Mouse (Mus musculus) brain, embryonic 14.5 days (tissue): ENCODE measurements around the gene Filip1l. TPM values are rescaled to one million over a fixed set of nuclear protein-coding genes. Genes with fewer than 3 reads are reported as not detected.

ENCODE experiments used
- DNase-seq: peaks from one replicate; pipeline ENCODE4 v3.0.0-alpha.2; 2011; ENCODE audit warnings: low read depth
- CTCF ChIP-seq: fragments of 200-500 bp; IDR thresholded peaks from 2 replicates; pipeline ENCODE4 v1.5.1; 2012; ENCODE audit warnings: inconsistent platforms, mild to moderate bottlenecking, moderate library complexity, borderline replicate concordance; ENCODE audit not compliant: insufficient read depth, insufficient read length; ENCODE audit errors: extremely low read depth
- POLR2A ChIP-seq: fragments of 200-500 bp; IDR thresholded peaks from 2 replicates; pipeline ENCODE4 v1.6.1; 2012; ENCODE audit warnings: mild to moderate bottlenecking, inconsistent platforms, borderline replicate concordance; ENCODE audit not compliant: poor library complexity, insufficient read depth, insufficient read length, severe bottlenecking; ENCODE audit errors: extremely low read depth
- polyA plus RNA-seq: library from polyadenylated mRNA; depleted of rRNA; stranded (reverse); fragments of >200 nt; gene quantifications from 2 replicates; pipeline ENCODE4 v1.2.3, GENCODE M21; 2012

The Filip1l gene
- polyA plus RNA-seq, 1 experiment, result 2.5 TPM

GRCm38 (mm10) chr16:57553235-57553634, 200.3 kb downstream of the Filip1l start:
- no peak for DNase-seq
- TF ChIP-seq CTCF, result no peak
- no peak for TF ChIP-seq POLR2A

- no peak for DNase-seq
- TF ChIP-seq POLR2A (no peak), CTCF (no peak)
Observed at GRCm38 (mm10) chr16:57554886-57555400, 202.1 kb downstream of the Filip1l start.

GRCm38 (mm10) chr16:57555667-57556066, 202.8 kb downstream of the Filip1l start:
- DNase-seq, result no peak
- TF ChIP-seq POLR2A (no peak), CTCF (no peak)

GRCm38 (mm10) chr16:57556244-57556643, 203.4 kb downstream of the Filip1l start:
- TF ChIP-seq POLR2A (no peak), CTCF (no peak)

GRCm38 (mm10) chr16:57558258-57558657, 205.4 kb downstream of the Filip1l start:
- no peak for TF ChIP-seq CTCF
- no peak for TF ChIP-seq POLR2A
- DNase-seq, result no peak

More at GRCm38 (mm10) chr16:57556244-57556643, 203.4 kb downstream of the Filip1l start:
- no peak for DNase-seq

- TF ChIP-seq CTCF (no peak), POLR2A (no peak)
- no peak for DNase-seq
Observed at GRCm38 (mm10) chr16:57560185-57560584, 207.3 kb downstream of the Filip1l start.

- no peak for DNase-seq
Observed at GRCm38 (mm10) chr16:57563453-57563852, 210.6 kb downstream of the Filip1l start.

GRCm38 (mm10) chr16:57564807-57565206, 211.9 kb downstream of the Filip1l start:
- no peak for DNase-seq
- TF ChIP-seq CTCF (no peak), POLR2A (no peak)

More at GRCm38 (mm10) chr16:57563453-57563852, 210.6 kb downstream of the Filip1l start:
- no peak for TF ChIP-seq POLR2A
- no peak for TF ChIP-seq CTCF

- TF ChIP-seq POLR2A (no peak), CTCF (no peak)
- no peak for DNase-seq
Observed at GRCm38 (mm10) chr16:57566215-57566614, 213.3 kb downstream of the Filip1l start.

GRCm38 (mm10) chr16:57568648-57569404, 215.9 kb downstream of the Filip1l start:
- no peak for DNase-seq
- TF ChIP-seq POLR2A (no peak), CTCF (no peak)

- no peak for TF ChIP-seq CTCF
- TF ChIP-seq POLR2A, result no peak
- DNase-seq, result no peak
Observed at GRCm38 (mm10) chr16:57570789-57571311, 218.0 kb downstream of the Filip1l start.

- DNase-seq, result no peak
- no peak for TF ChIP-seq POLR2A
- no peak for TF ChIP-seq CTCF
Observed at GRCm38 (mm10) chr16:57573831-57574230, 220.9 kb downstream of the Filip1l start.

- peak; percentile 17 for DNase-seq
- TF ChIP-seq POLR2A (no peak), CTCF (no peak)
Observed at GRCm38 (mm10) chr16:57575764-57576388, 223.0 kb downstream of the Filip1l start.
